Mouse (Mus musculus) hindbrain, embryonic 11.5 days (tissue): ENCODE data around the gene Nptx2. TPM values are rescaled to one million over a fixed set of nuclear protein-coding genes. Genes with fewer than 3 reads are reported as not detected.
A peak's percentile ranks its signal among the peaks of the same experiment; 100 is the strongest.

Experiments
- ATAC-seq: fragments of 200-750 bp; cut with Nextera tagmentation; 2 replicates; pipeline ENCODE4 v1.8.0; 2017; ENCODE audit warnings: mild to moderate bottlenecking, moderate TSS enrichment, moderate library complexity; ENCODE audit not compliant: low FRiP score
- DNase-seq: peaks from one replicate; pipeline ENCODE4 v3.0.0-alpha.2; 2015; ENCODE audit warnings: low spot score
- H3K27ac ChIP-seq: fragments of 300-500 bp; sonication (generic); 2 replicates; pipeline ENCODE4 v1.5.1; 2014; ENCODE audit warnings: mild to moderate bottlenecking, low read depth, low read length
- H3K27me3 ChIP-seq: fragments of 300-500 bp; sonication (generic); 2 replicates; pipeline ENCODE4 v1.6.1; 2014; ENCODE audit warnings: mild to moderate bottlenecking, low read length, moderate library complexity, mixed read lengths; ENCODE audit not compliant: control insufficient read depth, insufficient read depth
- H3K36me3 ChIP-seq: fragments of 300-500 bp; sonication (generic); 2 replicates; pipeline ENCODE4 v1.6.1; 2014; ENCODE audit warnings: mild to moderate bottlenecking, low read length, moderate library complexity, mixed read lengths; ENCODE audit not compliant: control insufficient read depth, insufficient read depth
- H3K4me1 ChIP-seq: fragments of 300-500 bp; sonication (generic); replicated peaks from 2 replicates; pipeline ENCODE4 v1.6.1; 2014; ENCODE audit warnings: low read length, mixed read lengths; ENCODE audit not compliant: control insufficient read depth, insufficient read depth
- H3K4me2 ChIP-seq: fragments of 300-500 bp; sonication (generic); replicated peaks from 2 replicates; pipeline ENCODE4 v1.6.1; 2014; ENCODE audit warnings: mild to moderate bottlenecking, low read depth, low read length
- H3K4me3 ChIP-seq: fragments of 300-500 bp; sonication (generic); 2 replicates; pipeline ENCODE4 v1.5.1; 2014; ENCODE audit warnings: low read depth, low read length
- H3K9ac ChIP-seq: fragments of 300-500 bp; sonication (generic); 2 replicates; pipeline ENCODE4 v1.6.1; 2014; ENCODE audit warnings: low read depth, low read length
- H3K9me3 ChIP-seq: fragments of 300-500 bp; sonication (generic); 2 replicates; pipeline ENCODE4 v1.6.1; 2016; ENCODE audit warnings: low read length; ENCODE audit not compliant: control insufficient read depth
- WGBS: fragments of 180-500 bp; shearing (Covaris S2); extraction: QIAGEN DNeasy Blood & Tissue Kit; methylation state at CpG from one replicate; pipeline ENCODE4 v1.1.7; 2014; 5-methylcytosine and 5-hydroxymethylcytosine counted together
- polyA plus RNA-seq: library from polyadenylated mRNA; unstranded; fragments of >200 nt; fragmentation: Nextera tagmentation; extraction: Ambion mirVana; gene quantifications from 2 replicates; pipeline ENCODE4 v1.2.1, GENCODE M21; 2014

The Nptx2 gene
- polyA plus RNA-seq = 2.4 and 2.6 TPM in 2 replicates

DNA sequence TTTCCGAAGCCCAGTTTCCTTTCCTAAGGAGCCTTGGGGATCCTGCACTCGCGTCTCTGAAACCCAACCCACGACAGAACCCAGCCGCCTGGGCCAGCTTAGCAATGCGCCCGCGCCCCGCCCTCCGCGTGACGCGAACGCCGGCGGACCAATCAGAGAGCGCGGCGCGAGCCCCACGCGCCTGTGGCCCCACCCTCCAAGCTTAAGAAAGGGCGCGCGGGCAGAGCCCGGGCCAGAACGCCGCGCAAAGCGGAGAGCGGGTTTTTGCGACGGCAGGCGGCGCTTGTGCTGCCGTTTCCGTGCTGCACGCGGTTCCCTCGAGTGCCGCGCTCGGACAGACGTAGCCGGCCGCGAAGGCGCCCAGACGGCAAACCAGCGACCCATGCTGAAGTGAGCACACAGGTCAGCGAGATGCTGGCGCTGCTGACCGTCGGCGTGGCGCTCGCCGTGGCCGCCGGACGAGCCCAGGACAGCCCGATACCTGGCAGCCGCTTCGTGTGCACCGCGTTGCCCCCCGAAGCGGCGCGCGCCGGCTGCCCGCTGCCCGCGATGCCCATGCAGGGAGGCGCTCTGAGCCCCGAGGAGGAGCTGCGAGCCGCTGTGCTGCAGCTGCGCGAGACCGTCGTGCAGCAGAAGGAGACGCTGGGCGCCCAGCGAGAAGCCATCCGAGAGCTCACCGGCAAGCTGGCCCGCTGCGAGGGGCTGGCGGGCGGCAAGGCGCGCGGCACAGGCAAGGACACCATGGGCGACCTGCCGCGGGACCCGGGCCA lies at the start of gene Nptx2:
Gene Nptx2, plus strand, starts transcription at position 250 of the 770 bp plus-strand sequence.
- Histone ChIP-seq H3K4me3 (peak within 1 kb of the TSS; percentile 36), H3K27ac (no peak within 1 kb of the TSS), H3K4me1 (no peaks in the 10 kb centered on the region; the same call in 1 of the 2 replicates), H3K36me3 (no peaks in the 10 kb centered on the region), H3K9me3 (no peaks in the 10 kb centered on the region), H3K27me3 (peaks cover 17% of the 10 kb centered on the region), H3K4me2 (peak within 1 kb of the TSS; percentile 57), H3K9ac (peak within 1 kb of the TSS; percentile 47)
- DNase-seq (peak; percentile 95), ATAC-seq (peak; percentile 91)
- under 1% methylated on average over 98 of the region's 99 CpGs for WGBS

GRCm38 (mm10) chr5:144496481-144496880 lies 49.2 kb upstream of the Nptx2 start:
- no peak overlapping the region for H3K27ac ChIP-seq
- DNase-seq = no peak
- H3K4me3 ChIP-seq = no peak overlapping the region
- no peaks in the 10 kb centered on the region for H3K4me1 ChIP-seq
- no peak overlapping the region for H3K4me2 ChIP-seq
- H3K9me3 ChIP-seq = no peaks in the 10 kb centered on the region
- ATAC-seq = no peak
- no peaks in the 10 kb centered on the region for H3K36me3 ChIP-seq
- no peaks in the 10 kb centered on the region for H3K27me3 ChIP-seq
- no peak overlapping the region for H3K9ac ChIP-seq
- WGBS = 88% methylated on average over 7 of the region's 7 CpGs

- no peak overlapping the region for H3K4me3 ChIP-seq
- 93% methylated on average over 10 of the region's 10 CpGs for WGBS
- no peaks in the 10 kb centered on the region for H3K36me3 ChIP-seq
- no peaks in the 10 kb centered on the region for H3K9me3 ChIP-seq
- no peaks in the 10 kb centered on the region for H3K4me1 ChIP-seq
- no peak for ATAC-seq
- no peaks in the 10 kb centered on the region for H3K27me3 ChIP-seq
- H3K27ac ChIP-seq = no peak overlapping the region
- DNase-seq = no peak
- H3K9ac ChIP-seq = no peak overlapping the region
- H3K4me2 ChIP-seq = no peak overlapping the region
Observed at GRCm38 (mm10) chr5:144504239-144504638, 41.5 kb upstream of the Nptx2 start.

DNA sequence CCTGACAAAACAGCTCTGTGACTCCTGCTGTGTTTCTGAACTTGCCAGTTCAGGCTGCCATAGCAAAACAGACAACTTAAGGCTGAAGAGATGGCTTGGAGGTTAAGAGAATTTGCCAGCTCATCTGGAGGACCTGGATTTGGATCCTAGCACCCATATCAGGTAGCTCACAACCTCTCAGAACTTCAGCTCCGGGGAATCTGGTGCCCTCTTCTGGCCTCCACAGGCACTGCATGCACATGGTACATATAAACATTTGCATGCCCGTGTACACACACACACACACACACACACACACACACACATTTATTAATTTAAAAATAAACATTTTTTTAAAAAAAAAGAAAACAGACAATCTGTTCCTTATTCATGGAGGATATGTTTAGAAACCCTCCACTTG lies 40.0 kb upstream of the Nptx2 start:
- H3K9ac ChIP-seq = no peak overlapping the region
- H3K4me2 ChIP-seq = no peak overlapping the region
- H3K4me1 ChIP-seq = no peaks in the 10 kb centered on the region
- no peak overlapping the region for H3K4me3 ChIP-seq
- 90% methylated on average over 2 of the region's 2 CpGs for WGBS
- DNase-seq (no peak), ATAC-seq (no peak)
- no peaks in the 10 kb centered on the region for H3K36me3 ChIP-seq
- no peaks in the 10 kb centered on the region for H3K9me3 ChIP-seq
- no peak overlapping the region for H3K27ac ChIP-seq
- H3K27me3 ChIP-seq = no peaks in the 10 kb centered on the region

- H3K27ac ChIP-seq = no peak overlapping the region
- no peaks in the 10 kb centered on the region for H3K9me3 ChIP-seq
- DNase-seq = no peak
- no peak overlapping the region for H3K4me2 ChIP-seq
- no peaks in the 10 kb centered on the region for H3K36me3 ChIP-seq
- WGBS = 48% methylated on average over 4 of the region's 4 CpGs
- no peak for ATAC-seq
- no peaks in the 10 kb centered on the region for H3K27me3 ChIP-seq
- no peak overlapping the region for H3K4me3 ChIP-seq
- H3K4me1 ChIP-seq = no peaks in the 10 kb centered on the region
- no peak overlapping the region for H3K9ac ChIP-seq
Observed at GRCm38 (mm10) chr5:144506156-144506555, 39.5 kb upstream of the Nptx2 start.

- H3K36me3 ChIP-seq = no peaks in the 10 kb centered on the region
- DNase-seq (peak; percentile 6), ATAC-seq (no peak)
- H3K4me2 ChIP-seq = no peak overlapping the region
- no peaks in the 10 kb centered on the region for H3K9me3 ChIP-seq
- WGBS = 37% methylated on average over 26 of the region's 26 CpGs
- H3K27ac ChIP-seq = no peak overlapping the region
- no peak overlapping the region for H3K4me3 ChIP-seq
- no peak overlapping the region for H3K9ac ChIP-seq
- no peaks in the 10 kb centered on the region for H3K4me1 ChIP-seq
- no peaks in the 10 kb centered on the region for H3K27me3 ChIP-seq
Observed at GRCm38 (mm10) chr5:144506689-144507552, 38.8 kb upstream of the Nptx2 start.

- WGBS = 32% methylated on average over 7 of the region's 7 CpGs
- Histone ChIP-seq H3K4me1 (no peaks in the 10 kb centered on the region), H3K4me2 (no peak overlapping the region), H3K4me3 (no peak overlapping the region), H3K9ac (no peak overlapping the region), H3K27ac (no peak overlapping the region), H3K9me3 (no peaks in the 10 kb centered on the region), H3K36me3 (no peaks in the 10 kb centered on the region), H3K27me3 (no peaks in the 10 kb centered on the region)
- ATAC-seq (no peak), DNase-seq (no peak)
Observed at GRCm38 (mm10) chr5:144509431-144509830, 36.3 kb upstream of the Nptx2 start.

DNA sequence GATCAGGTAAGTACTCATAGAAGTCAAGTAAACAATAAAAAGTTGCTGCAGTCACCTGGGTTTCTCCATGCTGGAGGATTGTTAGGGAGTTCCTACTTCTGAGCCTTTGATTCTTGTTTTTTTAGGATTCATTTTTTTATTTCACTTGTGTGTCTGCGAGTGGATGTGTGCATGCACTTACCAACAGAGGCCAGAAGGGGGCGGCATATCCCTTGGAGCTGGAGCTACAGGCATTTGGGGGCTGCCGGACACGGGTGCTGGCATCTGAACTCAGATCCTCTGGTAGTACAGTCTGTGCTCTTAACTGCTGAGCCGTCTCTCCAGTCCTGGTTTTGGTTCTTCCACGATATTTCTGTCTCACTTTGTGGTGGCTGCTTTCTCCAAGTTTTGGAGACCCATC lies 31.0 kb upstream of the Nptx2 start:
- DNase-seq = peak; percentile 37
- no peak for ATAC-seq

More for the DNA sequence above, 31.0 kb upstream of the Nptx2 start:
- no peak overlapping the region for H3K27ac ChIP-seq
- H3K4me2 ChIP-seq = no peak overlapping the region
- H3K4me3 ChIP-seq = no peak overlapping the region
- no peaks in the 10 kb centered on the region for H3K27me3 ChIP-seq
- no peak overlapping the region for H3K9ac ChIP-seq
- H3K36me3 ChIP-seq = no peaks in the 10 kb centered on the region
- H3K9me3 ChIP-seq = no peaks in the 10 kb centered on the region
- WGBS = 67% methylated on average over 6 of the region's 6 CpGs
- no peaks in the 10 kb centered on the region for H3K4me1 ChIP-seq
